Mouse (Mus musculus) hindbrain, postnatal 0 days (tissue): Measurements from ENCODE around the gene Arhgap23. TPM values are rescaled to one million over a fixed set of nuclear protein-coding genes. Genes with fewer than 3 reads are reported as not detected.

Experiments
- ATAC-seq: fragments of 200-750 bp; cut with Nextera tagmentation; 2 replicates; pipeline ENCODE4 v1.8.0; 2017; ENCODE audit warnings: mild to moderate bottlenecking, moderate TSS enrichment, moderate library complexity
- DNase-seq: peaks from one replicate; pipeline ENCODE4 v3.0.0-alpha.2; 2015; ENCODE audit warnings: low spot score
- H3K27ac ChIP-seq: fragments of 300-500 bp; sonication (generic); 2 replicates; pipeline ENCODE4 v1.5.1; 2014; ENCODE audit warnings: mild to moderate bottlenecking
- H3K27me3 ChIP-seq: fragments of 300-500 bp; sonication (generic); 2 replicates; pipeline ENCODE4 v1.6.1; 2014; ENCODE audit warnings: low read length, mixed read lengths; ENCODE audit not compliant: insufficient read depth
- H3K36me3 ChIP-seq: fragments of 300-500 bp; sonication (generic); 2 replicates; pipeline ENCODE4 v1.6.1; 2014; ENCODE audit warnings: low read length, mixed read lengths; ENCODE audit not compliant: insufficient read depth
- H3K4me1 ChIP-seq: fragments of 300-500 bp; sonication (generic); 2 replicates; pipeline ENCODE4 v1.6.1; 2014; ENCODE audit warnings: antibody characterized with exemption, low read length, mixed read lengths; ENCODE audit not compliant: insufficient read depth
- H3K4me2 ChIP-seq: fragments of 300-500 bp; sonication (generic); 2 replicates; pipeline ENCODE4 v1.6.1; 2014; ENCODE audit warnings: low read depth, mild to moderate bottlenecking, low read length, moderate library complexity, mixed read lengths
- H3K4me3 ChIP-seq: fragments of 300-500 bp; sonication (generic); 2 replicates; pipeline ENCODE4 v1.5.1; 2014; ENCODE audit warnings: low read length
- H3K9ac ChIP-seq: fragments of 300-500 bp; sonication (generic); replicated peaks from 2 replicates; pipeline ENCODE4 v1.6.1; 2014; ENCODE audit warnings: mild to moderate bottlenecking, low read length, moderate library complexity, mixed read lengths
- H3K9me3 ChIP-seq: fragments of 300-500 bp; sonication (generic); 2 replicates; pipeline ENCODE4 v1.6.1; 2016; ENCODE audit warnings: low read length, mixed read lengths
- CTCF ChIP-seq: IDR thresholded peaks from 2 replicates; pipeline ENCODE4 v1.5.1; 2016; ENCODE audit warnings: antibody characterized with exemption, control low read depth, low read depth
- WGBS: fragments of 180-500 bp; shearing (Covaris S2); extraction: QIAGEN DNeasy Blood & Tissue Kit; methylation state at CpG from one replicate; pipeline ENCODE4 v1.1.7; 2014; 5-methylcytosine and 5-hydroxymethylcytosine counted together
- polyA plus RNA-seq: library from polyadenylated mRNA; unstranded; fragments of >200 nt; fragmentation: Nextera tagmentation; extraction: Ambion mirVana; gene quantifications from 2 replicates; pipeline ENCODE4 v1.2.1, GENCODE M21; 2015
- total RNA-seq: library from RNA; depleted of rRNA; stranded (reverse); fragments of >200 nt; gene quantifications from 2 replicates; pipeline ENCODE4 v1.2.3, GENCODE M21; 2014

Arhgap23 gene
- total and polyA plus RNA-seq, 2 experiments from 2014 or later, result 7.7 to 75.2 TPM

DNA sequence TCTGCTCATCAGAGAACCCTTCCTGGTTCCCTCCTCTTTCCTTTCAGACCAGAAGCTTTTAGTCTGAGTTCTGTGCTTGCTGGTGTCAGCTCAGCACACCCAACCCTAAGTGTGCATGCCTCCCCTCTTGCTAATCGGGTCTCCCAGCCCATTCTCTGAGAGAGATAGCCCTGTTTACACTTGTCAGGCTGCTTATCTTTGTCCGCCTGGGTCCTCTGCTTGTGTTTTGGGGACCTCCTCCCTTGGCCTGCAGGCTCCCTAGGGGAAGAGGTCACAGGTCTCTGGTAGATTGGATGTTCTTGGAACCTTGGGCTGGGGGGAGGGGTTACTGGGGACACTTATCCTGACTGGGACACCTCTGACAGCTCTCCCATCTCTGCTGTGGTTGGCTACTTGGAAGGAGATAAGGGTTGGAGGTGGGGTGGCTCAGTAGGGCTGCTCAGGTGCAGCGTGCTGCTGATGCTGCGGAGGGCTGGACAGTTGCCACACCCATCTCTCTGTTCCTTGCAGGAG, 30.7 kb downstream of the Arhgap23 start:
- no peaks in the 10 kb centered on the region for H3K9me3 ChIP-seq
- no peak for ATAC-seq
- H3K4me2 ChIP-seq, result no peak overlapping the region
- no peaks in the 10 kb centered on the region for H3K27me3 ChIP-seq
- H3K4me3 ChIP-seq, result no peak overlapping the region
- TF ChIP-seq CTCF, result no peak
- DNase-seq, result no peak
- peaks cover 18% of the 10 kb centered on the region for H3K4me1 ChIP-seq
- no peak overlapping the region for H3K27ac ChIP-seq
- peaks cover 27% of the 10 kb centered on the region for H3K36me3 ChIP-seq
- no peak overlapping the region for H3K9ac ChIP-seq
- WGBS, result 59% methylated on average over 4 of the region's 4 CpGs

DNA sequence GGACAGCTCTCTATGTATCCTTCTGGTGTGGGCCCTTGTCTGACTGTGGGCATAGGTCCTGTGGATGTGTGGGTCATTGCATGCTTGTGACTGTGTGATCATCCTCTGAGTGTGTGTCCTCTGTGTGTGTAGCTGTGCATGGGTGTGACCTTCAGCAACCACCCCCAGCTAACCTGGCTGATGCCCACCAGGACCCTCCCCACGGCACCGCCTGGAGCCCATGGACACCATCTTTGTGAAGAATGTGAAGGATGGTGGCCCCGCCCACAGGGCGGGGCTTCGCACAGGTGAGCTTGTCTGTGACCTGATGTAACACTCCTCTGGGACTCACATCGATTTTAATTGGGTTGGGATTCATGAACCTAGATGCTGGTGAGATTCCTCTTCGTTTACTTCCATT, 32.6 kb downstream of the Arhgap23 start:
- ATAC-seq, result no peak
- H3K36me3 ChIP-seq, result peaks cover 32% of the 10 kb centered on the region

DNA sequence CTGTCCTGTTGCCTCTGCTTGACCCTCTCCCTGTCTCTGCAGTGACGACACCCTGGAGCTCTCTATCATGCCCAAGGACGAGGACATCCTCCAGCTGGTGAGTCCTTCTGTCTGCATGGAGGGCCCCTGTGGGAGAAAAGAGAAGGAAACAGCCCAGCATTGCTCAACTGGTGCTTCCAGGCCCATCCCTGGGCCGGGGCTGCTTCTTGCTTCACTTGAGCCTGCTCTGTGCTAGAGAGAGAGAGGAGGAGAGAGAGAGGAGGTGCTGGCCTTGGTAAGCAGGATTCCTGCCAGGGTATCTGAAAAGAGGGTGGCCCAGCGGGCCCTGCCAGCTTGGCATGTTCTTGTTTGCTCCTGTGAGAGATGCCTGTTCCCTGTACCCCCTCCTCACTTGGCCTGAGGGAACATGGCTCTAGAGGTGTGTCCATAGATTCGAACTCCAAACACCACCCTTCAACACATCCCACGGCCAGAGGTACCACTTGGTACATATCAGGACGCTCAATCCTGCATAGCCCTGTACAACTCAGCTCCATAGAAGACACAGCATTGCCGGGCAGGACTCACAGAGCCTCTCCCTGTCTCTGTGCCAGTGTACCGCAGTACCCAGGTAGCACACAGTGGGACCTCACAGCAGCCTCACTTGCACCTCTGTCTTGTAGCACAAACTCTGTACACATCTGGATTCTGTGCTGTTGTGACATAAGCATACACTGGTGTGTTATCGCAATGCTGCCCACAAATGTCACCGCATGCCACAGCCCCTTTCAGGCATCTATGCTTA, 33.5 kb downstream of the Arhgap23 start:
- Histone ChIP-seq H3K4me3 (no peak overlapping the region), H3K36me3 (peaks cover 32% of the 10 kb centered on the region), H3K27ac (no peak overlapping the region), H3K9me3 (no peaks in the 10 kb centered on the region), H3K27me3 (no peaks in the 10 kb centered on the region), H3K4me2 (no peak overlapping the region), H3K4me1 (peaks cover 18% of the 10 kb centered on the region), H3K9ac (no peak overlapping the region)
- no peak for TF ChIP-seq CTCF
- ATAC-seq (0 out of 2 replicates have a peak, but pooled peaks have one; percentile 3), DNase-seq (no peak)
- 85% methylated on average over 11 of the region's 11 CpGs for WGBS

More for the DNA sequence above, 32.6 kb downstream of the Arhgap23 start:
- Histone ChIP-seq H3K9me3 (no peaks in the 10 kb centered on the region), H3K4me1 (peaks cover 15% of the 10 kb centered on the region), H3K9ac (no peak overlapping the region), H3K4me2 (no peak overlapping the region), H3K27ac (no peak overlapping the region), H3K27me3 (no peaks in the 10 kb centered on the region), H3K4me3 (no peak overlapping the region)
- 82% methylated on average over 7 of the region's 7 CpGs for WGBS
- no peak for TF ChIP-seq CTCF
- DNase-seq, result no peak

DNA sequence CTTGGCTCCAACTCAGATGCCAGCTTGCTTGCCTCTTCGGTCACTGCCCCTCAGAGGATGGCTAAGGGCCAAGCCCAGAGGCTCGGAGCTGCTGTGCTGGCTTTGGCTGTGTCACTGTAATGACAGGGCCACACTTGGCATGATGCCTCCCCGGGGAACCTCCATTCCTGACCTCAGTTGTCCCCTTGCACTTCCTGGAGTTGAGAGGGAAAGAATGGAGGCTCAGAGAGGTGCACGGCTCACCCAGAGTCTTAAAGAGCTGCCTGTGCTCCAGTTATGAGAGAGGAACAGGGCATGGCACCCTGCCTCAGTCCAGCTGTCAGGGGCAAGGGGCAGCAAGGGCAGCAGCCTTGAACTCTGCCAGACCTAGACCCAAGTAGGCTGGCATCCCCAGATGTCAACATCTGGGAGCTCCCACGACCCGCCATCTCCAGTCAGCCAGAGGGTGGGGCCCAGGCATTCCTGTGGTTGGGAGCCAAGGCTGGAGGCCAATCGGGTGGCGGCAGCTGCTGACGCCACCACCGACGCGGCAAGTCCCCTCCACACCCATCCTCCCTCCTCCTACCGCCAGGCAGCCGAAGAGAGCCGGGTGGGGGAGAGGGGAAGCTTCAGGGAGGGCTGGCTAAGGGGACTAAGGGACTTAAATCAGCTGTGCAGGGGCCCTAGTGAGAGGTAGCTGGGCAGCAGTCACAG, 34.4 kb downstream of the Arhgap23 start:
- peak; percentile 88 for ATAC-seq
- Histone ChIP-seq H3K9me3 (no peaks in the 10 kb centered on the region), H3K9ac (peak overlapping the region; percentile 70), H3K4me2 (peak overlapping the region; percentile 73), H3K27me3 (no peaks in the 10 kb centered on the region), H3K4me1 (peaks cover 18% of the 10 kb centered on the region), H3K4me3 (peak overlapping the region; percentile 51), H3K27ac (peak overlapping the region; percentile 28), H3K36me3 (peaks cover 37% of the 10 kb centered on the region)
- DNase-seq, result peak; percentile 91
- 5% methylated on average over 15 of the region's 15 CpGs for WGBS
- TF ChIP-seq CTCF, result peak; percentile 17

DNA sequence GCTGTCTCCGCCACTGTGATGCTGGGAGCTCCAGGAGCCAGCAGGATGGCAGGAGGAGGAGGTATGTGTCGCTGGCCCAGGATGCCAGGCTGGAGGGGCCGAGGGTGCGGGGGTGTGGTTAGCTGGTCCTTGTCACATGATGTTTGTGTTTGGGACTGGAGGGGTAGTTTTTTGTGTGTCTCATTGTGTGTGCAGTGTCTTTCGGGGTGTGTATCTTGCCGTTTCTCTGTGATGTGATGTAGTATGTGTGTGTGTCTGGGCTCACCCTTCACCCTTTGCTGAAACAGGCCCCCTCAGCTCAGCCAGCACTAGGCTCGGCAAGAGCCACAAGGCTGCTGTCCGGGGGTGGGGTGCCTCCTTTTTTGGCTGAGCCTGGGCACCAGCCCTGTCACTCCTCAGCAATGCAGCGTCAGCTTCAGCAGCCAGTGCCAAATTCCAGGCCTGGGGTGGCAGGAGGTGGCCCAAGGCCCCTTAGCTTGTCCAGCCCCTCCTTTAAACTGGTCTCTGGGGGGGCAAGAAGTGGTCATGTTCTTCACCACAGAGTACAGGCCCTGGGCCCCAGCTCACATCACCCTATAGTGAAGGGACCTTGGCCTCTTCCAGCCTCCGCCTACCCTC, 35.1 kb downstream of the Arhgap23 start:
- no peaks in the 10 kb centered on the region for H3K27me3 ChIP-seq
- peaks cover 18% of the 10 kb centered on the region for H3K4me1 ChIP-seq
- H3K4me3 ChIP-seq, result peak overlapping the region; percentile 51
- DNase-seq (peak; percentile 31), ATAC-seq (peak; percentile 46)
- TF ChIP-seq CTCF, result no peak
- WGBS, result 14% methylated on average over 10 of the region's 10 CpGs
- peaks cover 31% of the 10 kb centered on the region for H3K36me3 ChIP-seq
- no peaks in the 10 kb centered on the region for H3K9me3 ChIP-seq
- peak overlapping the region; percentile 73 for H3K4me2 ChIP-seq
- H3K27ac ChIP-seq, result peak overlapping the region; percentile 28
- H3K9ac ChIP-seq, result peak overlapping the region; percentile 70

DNA sequence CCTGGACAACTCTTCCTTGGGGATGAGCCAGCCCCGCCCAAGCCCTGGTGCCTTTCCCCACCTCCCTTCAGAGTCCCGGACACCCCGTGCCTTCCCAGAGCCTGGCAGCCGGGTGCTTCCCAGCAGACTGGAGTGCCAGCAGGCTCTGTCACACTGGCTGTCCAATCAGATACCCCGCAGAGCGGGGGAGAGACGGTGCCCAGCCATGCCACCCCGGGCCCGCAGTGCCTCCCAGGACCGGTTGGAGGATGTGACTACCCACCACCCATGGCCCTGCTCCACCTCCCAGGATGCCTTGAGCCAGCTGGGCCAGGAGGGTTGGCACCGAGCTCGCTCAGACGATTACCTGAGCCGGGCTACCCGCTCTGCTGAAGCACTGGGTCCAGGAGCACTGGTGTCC, 36.3 kb downstream of the Arhgap23 start:
- peak overlapping the region; percentile 73; the same call in 1 of the 2 replicates for H3K4me2 ChIP-seq
- 85% methylated on average over 15 of the region's 15 CpGs for WGBS
- peaks cover 32% of the 10 kb centered on the region for H3K36me3 ChIP-seq
- no peak for TF ChIP-seq CTCF
- no peak overlapping the region for H3K9ac ChIP-seq
- H3K4me3 ChIP-seq, result no peak overlapping the region
- DNase-seq, result no peak
- no peaks in the 10 kb centered on the region for H3K9me3 ChIP-seq
- H3K27me3 ChIP-seq, result no peaks in the 10 kb centered on the region
- no peak for ATAC-seq
- peaks cover 18% of the 10 kb centered on the region for H3K4me1 ChIP-seq
- H3K27ac ChIP-seq, result no peak overlapping the region
